Mouse (Mus musculus): ENCODE data around the gene Crocc2.

Gene Crocc2

GRCm38 (mm10) chr1:93168295-93168775, at the start of gene Crocc2:
Gene Crocc2 (plus strand): TSS chr1:93168725.
- no peak for DNase-seq (ENCODE audit: low read depth, low spot score)

- DNase-seq (ENCODE audit: low read depth, low spot score), result no peak
Observed at GRCm38 (mm10) chr1:93118816-93119215, 49.7 kb upstream of the Crocc2 start.

GRCm38 (mm10) chr1:93123179-93123854, 45.2 kb upstream of the Crocc2 start:
- DNase-seq (ENCODE audit: low read depth, low spot score), result no peak

GRCm38 (mm10) chr1:93124066-93124465, 44.5 kb upstream of the Crocc2 start:
- DNase-seq (ENCODE audit: low read depth, low spot score), result no peak

- no peak for DNase-seq (ENCODE audit: low read depth, low spot score)
Observed at GRCm38 (mm10) chr1:93125256-93125655, 43.3 kb upstream of the Crocc2 start.

GRCm38 (mm10) chr1:93128209-93128608, 40.3 kb upstream of the Crocc2 start:
- no peak for DNase-seq (ENCODE audit: low read depth, low spot score)

- no peak for DNase-seq (ENCODE audit: low read depth, low spot score)
Observed at GRCm38 (mm10) chr1:93128710-93129349, 39.7 kb upstream of the Crocc2 start.

GRCm38 (mm10) chr1:93130242-93130983, 38.1 kb upstream of the Crocc2 start:
- DNase-seq (ENCODE audit: low read depth, low spot score), result no peak

- no peak for DNase-seq (ENCODE audit: low read depth, low spot score)
Observed at GRCm38 (mm10) chr1:93132676-93133075, 35.8 kb upstream of the Crocc2 start.

- DNase-seq (ENCODE audit: low read depth, low spot score), result no peak
Observed at GRCm38 (mm10) chr1:93135036-93135526, 33.4 kb upstream of the Crocc2 start, which contains the start of gene Agxt. Gene Agxt (plus strand): TSS chr1:93135240.

- DNase-seq (ENCODE audit: low read depth, low spot score), result no peak
Observed at GRCm38 (mm10) chr1:93138534-93138933, 30.0 kb upstream of the Crocc2 start.

GRCm38 (mm10) chr1:93139713-93140112, 28.8 kb upstream of the Crocc2 start:
- DNase-seq (ENCODE audit: low read depth, low spot score), result no peak

- DNase-seq (ENCODE audit: low read depth, low spot score), result no peak
Observed at GRCm38 (mm10) chr1:93142871-93143270, 25.7 kb upstream of the Crocc2 start.

- no peak for DNase-seq (ENCODE audit: low read depth, low spot score)
Observed at GRCm38 (mm10) chr1:93144176-93144575, 24.3 kb upstream of the Crocc2 start.

GRCm38 (mm10) chr1:93150907-93151661, 17.4 kb upstream of the Crocc2 start:
- no peak for DNase-seq (ENCODE audit: low read depth, low spot score)

- DNase-seq (ENCODE audit: low read depth, low spot score), result no peak
Observed at GRCm38 (mm10) chr1:93157566-93157965, 11.0 kb upstream of the Crocc2 start.

GRCm38 (mm10) chr1:93158916-93159315, 9.6 kb upstream of the Crocc2 start:
- no peak for DNase-seq (ENCODE audit: low read depth, low spot score)

GRCm38 (mm10) chr1:93159566-93160500, 8.7 kb upstream of the Crocc2 start:
- DNase-seq (ENCODE audit: low read depth, low spot score), result no peak

GRCm38 (mm10) chr1:93160501-93161133, 7.9 kb upstream of the Crocc2 start, which contains the start of gene 2310007B03Rik:
Gene 2310007B03Rik (minus strand): TSS chr1:93160948.
- no peak for DNase-seq (ENCODE audit: low read depth, low spot score)

GRCm38 (mm10) chr1:93161350-93161749, 7.2 kb upstream of the Crocc2 start:
- no peak for DNase-seq (ENCODE audit: low read depth, low spot score)
